Mouse (Mus musculus) kidney, postnatal 14 days (tissue): ENCODE measurements around the gene Xylb.
A peak's percentile ranks its signal among the peaks of the same experiment; 100 is the strongest.

Source experiments
- DNase-seq: peaks from one replicate; pipeline ENCODE4 v3.0.0; 2022; ENCODE audit warnings: mixed read lengths

The Xylb gene

GRCm38 (mm10) chr9:119357331-119358057 is at the start of gene Xylb:
Gene Xylb (plus strand): TSS chr9:119357381.
- DNase-seq: peak; percentile 96

GRCm38 (mm10) chr9:119309067-119309466 is 48.1 kb upstream of the Xylb start:
- DNase-seq: no peak

DNA sequence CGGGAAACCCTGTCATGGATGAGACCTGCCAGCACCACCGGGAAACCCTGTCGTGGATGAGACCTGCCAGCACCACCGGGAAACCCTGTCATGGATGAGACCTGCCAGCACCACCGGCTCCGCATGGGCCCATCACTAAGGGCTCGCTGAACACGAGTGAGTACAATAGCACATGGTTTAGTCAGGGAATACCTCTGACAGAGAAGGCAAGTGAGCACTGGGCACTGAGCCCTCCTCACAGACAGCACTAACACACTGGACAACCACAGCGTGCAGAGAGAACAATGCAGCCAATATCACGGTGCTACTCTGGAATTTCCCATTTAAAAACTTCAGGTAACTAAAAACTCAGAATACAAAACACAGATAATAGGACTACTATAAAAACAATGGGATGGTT is 44.1 kb upstream of the Xylb start:
- no peak for DNase-seq

- no peak for DNase-seq
Observed at GRCm38 (mm10) chr9:119318891-119319290, 38.3 kb upstream of the Xylb start.

GRCm38 (mm10) chr9:119320446-119320845 is 36.7 kb upstream of the Xylb start:
- DNase-seq: no peak

DNA sequence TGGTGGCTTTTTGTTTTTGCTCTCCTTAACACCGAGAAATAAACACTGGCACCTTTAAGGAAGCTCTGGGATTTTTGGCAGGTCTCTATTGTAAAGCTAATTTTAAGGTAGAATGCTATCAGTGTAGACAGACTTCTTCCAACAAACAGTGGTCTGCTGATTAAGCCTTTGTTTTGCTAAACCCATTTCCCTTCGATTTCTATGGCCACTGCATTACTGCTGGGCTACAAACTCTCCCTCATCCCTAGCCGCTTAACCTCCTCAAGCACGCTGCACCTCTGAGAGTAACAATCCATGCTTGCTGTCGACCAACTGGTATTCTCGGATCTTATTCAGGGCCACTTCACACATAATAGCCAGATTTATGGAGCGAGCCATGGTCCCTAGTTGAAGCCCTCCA is 36.2 kb upstream of the Xylb start:
- no peak for DNase-seq

DNA sequence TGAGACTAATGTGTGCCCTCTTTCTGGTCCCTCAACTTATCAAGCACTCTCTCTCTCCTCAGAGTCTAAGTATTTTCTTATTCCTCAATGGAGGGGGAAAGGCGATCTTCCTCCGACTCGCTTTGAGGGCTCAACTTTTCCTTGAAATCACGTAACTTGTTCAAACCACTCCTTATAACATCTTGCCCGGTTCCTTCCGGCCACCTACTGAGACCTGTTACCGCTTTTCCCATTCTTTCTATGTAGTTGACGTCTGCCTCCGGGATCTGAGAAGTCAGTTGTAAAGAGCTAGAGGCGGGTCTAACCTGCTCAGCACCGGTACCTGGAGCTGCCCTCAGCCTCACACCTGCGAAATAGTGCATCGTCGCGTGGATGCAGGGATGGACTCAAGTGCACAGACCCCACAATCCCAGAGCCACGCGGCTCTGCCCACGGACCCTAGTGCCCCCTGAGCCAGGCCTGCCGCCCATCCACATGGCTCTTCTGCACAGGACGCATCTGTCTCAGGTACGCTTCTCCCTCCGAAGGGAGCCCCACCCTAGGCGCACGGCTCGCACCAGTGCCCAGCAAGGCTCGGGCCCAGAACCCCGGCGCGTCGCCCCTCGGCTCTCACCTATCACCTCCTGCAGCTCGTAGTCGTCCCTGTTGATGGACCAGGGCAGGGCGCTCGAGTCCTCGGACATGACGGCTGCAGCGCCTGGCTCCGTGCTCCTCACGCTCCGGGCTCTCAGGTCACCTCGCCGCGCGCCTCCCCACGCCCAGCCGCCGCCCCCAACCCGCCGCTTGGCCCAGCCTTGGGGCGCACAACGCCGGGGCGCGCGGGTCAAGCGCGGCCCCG is 35.6 kb upstream of the Xylb start:
- DNase-seq: peak; percentile 23

- peak; percentile 100 for DNase-seq
Observed at GRCm38 (mm10) chr9:119322289-119323259, 34.6 kb upstream of the Xylb start, which contains the start of gene Oxsr1. Gene Oxsr1 (minus strand): TSS chr9:119322427.

DNA sequence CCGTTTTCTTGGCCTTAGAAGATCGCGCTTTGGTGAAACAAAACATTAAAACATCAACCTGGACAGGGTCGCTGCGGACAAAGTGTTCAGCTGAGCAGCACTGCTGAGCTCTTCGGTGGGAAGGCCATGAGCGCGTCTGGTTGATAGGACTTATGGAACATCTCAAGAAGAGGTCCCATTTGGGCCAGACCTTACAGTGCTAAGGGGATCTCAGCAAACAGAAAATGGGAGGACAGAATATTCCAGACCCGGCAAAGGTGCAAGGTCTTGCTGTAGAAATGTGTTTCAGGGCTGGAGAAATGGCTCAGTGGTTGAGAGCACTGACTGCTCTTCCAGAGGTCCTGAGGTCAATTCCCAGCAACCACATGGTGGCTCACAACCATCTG is 33.9 kb upstream of the Xylb start:
- DNase-seq: no peak

- DNase-seq: no peak
Observed at GRCm38 (mm10) chr9:119324130-119324529, 33.1 kb upstream of the Xylb start.

- no peak for DNase-seq
Observed at GRCm38 (mm10) chr9:119328488-119328887, 28.7 kb upstream of the Xylb start.

DNA sequence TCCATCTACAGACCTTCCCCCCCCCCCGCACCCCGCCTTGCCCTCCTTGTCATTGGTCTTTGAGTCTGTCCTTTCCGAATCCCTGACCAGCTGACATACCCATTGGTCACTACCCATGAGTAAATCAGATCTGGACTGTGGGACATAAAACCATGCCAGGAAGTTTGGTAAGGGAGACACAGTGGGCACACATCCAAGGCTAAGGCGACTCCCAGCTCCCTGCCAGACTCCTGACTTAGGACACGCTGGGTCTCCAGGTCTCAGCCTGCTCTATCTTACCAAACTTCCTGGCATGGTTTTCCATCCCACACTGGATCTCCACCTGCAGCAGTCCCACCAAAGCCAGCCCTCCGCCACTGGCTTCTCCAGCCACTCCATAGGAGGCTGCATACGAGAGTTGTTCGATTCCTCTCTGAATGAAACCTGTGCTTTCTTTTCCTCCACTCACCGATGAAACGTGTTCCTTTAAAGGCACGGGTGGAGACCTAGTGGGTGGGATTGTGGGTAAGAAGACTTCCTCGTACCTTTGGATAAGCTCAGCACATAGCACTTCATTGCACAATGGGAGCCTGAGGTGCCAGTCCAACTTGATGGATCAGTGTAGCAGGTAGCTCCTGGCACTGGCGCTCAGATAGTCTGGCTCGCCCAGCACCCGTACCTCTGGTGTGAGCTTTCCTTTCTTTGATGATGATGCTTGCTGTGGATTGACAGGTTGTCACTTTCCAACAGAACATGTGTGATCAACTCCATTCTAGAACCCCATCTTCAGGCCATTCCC is 26.8 kb upstream of the Xylb start:
- DNase-seq: no peak

DNA sequence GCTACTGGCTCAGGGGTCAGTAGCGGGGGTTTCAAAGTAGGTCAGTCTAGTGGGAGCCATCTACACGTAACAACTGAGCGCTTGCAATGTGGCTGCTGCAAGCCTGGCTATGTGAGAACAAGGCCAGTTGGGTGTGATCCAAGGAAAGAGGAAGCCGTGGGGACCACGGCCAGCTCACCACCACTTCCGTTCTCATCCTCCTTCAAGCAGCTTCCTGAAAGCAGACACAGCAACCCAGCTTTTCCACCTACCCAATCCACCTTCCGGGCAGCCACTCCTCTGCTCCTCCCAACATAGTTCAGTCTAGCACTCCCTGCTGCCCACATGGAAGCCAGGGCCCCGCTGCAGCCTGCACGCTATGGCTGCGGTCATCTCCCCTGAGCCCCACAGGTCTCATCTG is 22.9 kb upstream of the Xylb start:
- peak; percentile 80 for DNase-seq

DNA sequence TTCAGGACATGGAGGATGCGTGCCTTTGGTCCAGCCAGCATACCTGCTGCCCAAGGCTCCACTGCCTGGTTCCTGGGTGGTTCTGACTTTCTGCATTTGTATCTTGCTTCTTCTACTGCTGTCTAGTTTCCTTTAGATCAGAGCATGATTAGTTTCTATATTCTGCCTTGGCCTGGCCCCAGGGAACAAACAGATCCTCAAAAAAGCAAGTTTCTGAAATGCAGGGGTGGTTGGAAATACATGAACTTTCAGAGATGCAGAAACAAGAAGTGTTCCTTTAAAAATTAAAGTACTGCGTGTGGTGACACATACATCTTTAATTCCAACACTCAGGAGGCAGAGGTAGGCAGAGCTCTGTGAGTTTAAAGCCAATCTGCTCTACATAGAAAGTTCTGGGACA is 22.3 kb upstream of the Xylb start:
- no peak for DNase-seq

GRCm38 (mm10) chr9:119335571-119335970 is 21.6 kb upstream of the Xylb start:
- no peak for DNase-seq

DNA sequence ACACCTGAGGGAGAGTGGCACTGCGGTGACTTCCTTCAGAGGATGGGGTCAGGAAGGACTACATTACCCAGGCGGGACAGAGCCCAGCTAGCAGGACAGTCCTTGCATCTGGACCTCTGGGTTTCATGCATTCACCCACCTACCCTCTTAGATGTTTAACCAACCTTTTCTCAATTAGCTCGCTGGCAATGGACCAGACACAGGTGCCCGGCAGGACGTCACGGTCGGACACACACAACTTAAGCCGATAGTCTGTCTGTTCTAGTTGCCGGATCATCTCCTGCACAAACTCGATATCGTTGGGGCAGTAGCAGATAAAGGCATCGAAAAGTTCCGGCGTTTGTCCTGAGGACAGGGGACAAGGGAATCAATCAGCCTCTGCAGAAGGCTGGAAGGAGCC is 19.3 kb upstream of the Xylb start:
- DNase-seq: peak; percentile 43

- no peak for DNase-seq
Observed at GRCm38 (mm10) chr9:119338350-119338749, 18.8 kb upstream of the Xylb start.

DNA sequence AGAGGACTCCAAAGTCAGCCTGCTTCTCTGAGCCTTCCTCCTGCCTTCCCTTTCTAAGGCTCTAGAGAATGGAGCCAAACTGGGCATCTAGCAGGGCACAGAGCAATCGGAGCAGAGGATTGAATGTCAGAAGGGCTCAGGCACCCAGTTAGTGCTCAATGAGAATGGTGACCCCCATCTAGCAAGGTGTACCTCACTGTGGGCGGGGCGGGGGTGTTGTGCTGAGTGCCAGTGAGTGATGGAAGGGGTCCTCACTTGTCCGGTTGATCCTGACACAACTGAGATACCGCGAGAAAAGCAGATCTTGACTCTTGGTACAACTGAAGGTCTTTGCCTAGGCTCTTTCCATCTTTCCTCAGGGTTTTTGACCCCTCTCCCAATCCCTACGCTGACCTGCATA is 18.1 kb upstream of the Xylb start:
- DNase-seq: no peak

GRCm38 (mm10) chr9:119339558-119340211 is 17.5 kb upstream of the Xylb start, which contains the start of gene Acaa1a:
Gene Acaa1a (plus strand): TSS chr9:119339676.
- DNase-seq: peak; percentile 82

GRCm38 (mm10) chr9:119340212-119340580 is 17.0 kb upstream of the Xylb start:
- DNase-seq: no peak
